Mouse (Mus musculus) retina, adult 2 months (tissue): ENCODE measurements around the gene Gm28079.
"Not testable (repeated sequence)": the region's sequence is repeated elsewhere in the genome, so short reads cannot be mapped to it uniquely, and the experiment has no call there.

Source experiments
- DNase-seq: peaks from one replicate; pipeline ENCODE4 v3.0.0-alpha.2; 2012; ENCODE audit warnings: low read depth, low spot score

Gene Gm28079

DNA sequence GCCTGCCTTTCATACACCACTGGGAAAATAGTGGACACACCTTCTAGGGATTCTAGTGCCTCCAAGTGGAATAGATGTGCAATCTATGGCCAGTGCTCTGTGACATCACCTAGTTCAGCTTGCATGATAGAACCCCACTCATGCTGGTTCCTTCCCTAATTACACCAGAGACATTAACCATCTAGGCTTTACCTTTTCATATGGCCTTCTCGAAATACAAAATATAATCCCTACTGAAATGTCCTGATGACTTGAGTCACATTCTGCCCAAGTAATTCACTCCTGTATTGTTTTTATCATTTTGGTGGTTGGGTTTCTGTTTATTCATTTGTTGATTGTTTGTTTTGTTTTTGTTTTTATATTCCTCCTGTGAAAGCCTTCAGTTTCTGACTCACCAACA, at the start of gene Gm28079:
TSS of gene Gm28079 (minus strand) at position 101 of the 400 bp plus-strand sequence.
- not testable (repeated sequence) for DNase-seq
